Mouse (Mus musculus): ENCODE measurements around the gene Sptbn2.

Gene Sptbn2

GRCm38 (mm10) chr19:4711098-4711600 is at the start of gene Sptbn2:
Gene Sptbn2 (plus strand): TSS chr19:4711167.
- peak; percentile 38 for DNase-seq (ENCODE audit: low read depth, low spot score)

DNA sequence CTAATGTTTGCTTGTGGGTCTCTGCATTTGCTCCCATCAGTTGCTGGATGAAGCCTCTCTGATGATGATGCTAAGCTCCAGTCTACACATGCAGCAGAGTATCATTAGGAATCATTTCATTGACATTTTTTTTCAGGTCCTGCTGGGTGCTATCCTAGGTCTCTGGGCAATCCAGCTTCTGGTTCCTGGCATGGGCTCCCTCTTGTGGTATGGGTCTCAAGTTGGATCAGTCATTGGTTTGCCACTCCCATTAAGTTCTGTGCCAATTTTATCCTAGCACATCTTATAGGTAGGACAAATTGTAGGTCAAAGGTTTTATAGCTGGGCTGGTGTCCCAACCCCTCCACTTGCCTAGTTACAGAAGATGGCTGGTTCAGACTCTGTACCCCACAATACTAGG is 44.2 kb upstream of the Sptbn2 start:
- DNase-seq (ENCODE audit: low read depth, low spot score), result no peak

GRCm38 (mm10) chr19:4670776-4671175 is 40.2 kb upstream of the Sptbn2 start:
- no peak for DNase-seq (ENCODE audit: low read depth, low spot score)

DNA sequence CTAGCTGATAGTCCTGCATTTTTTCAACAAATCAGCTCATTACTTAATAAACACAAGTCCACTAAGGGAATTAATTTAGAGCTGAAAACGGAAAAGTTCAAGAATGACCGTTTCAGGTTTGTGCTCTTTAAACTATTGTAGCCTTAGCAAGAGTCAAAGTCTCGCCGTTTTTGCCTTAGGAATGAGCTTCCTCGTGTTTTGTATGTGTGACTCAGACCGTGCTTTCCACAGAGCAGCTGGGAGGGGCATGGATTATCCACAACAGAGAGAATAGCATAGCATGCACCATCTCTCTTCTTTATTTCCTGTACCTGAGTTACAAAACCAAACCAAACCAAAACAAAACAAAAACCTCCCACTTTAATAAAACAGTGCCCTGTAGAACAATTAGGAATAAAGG is 38.6 kb upstream of the Sptbn2 start:
- no peak for DNase-seq (ENCODE audit: low read depth, low spot score)

DNA sequence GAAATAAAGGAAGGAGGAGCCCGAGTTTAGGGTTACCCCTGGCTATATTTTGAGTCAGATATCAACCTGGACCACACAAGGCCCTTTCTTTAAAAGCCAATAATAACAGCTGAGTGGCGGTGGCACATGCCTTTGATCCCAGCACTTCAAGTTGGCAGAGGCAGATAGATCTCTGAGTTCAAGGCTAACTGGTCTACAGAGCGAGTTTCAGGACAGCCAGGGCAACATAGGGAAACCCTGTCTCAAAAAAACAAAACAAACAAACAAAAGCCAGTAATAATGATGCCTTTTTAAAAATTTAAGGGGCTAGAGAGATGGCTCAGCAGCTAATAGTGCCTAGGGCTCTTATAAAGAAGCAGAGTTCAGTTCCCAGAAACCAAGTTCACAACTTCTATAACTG is 16.6 kb upstream of the Sptbn2 start:
- no peak for DNase-seq (ENCODE audit: low read depth, low spot score)

DNA sequence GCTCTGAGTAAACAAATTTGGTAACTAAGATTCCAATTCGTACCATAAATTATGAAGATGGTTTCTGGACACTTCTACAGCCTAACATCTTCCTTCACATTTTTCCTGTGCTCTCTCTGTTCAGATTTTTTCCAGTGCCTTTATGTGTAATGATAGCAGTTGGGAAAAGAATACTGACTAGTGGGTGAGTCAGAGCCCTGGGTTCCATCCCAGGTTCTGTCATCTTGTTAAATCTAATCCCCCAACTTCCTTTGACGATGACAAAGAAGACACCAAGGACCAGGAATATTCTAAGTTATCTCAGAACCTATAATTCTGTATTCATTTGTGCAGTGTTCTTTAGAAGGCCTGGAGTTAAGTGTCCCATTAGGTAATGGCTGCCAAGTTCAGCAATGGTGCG is 13.8 kb upstream of the Sptbn2 start:
- no peak for DNase-seq (ENCODE audit: low read depth, low spot score)

- DNase-seq (ENCODE audit: low read depth, low spot score), result no peak
Observed at GRCm38 (mm10) chr19:4697721-4698120, 13.2 kb upstream of the Sptbn2 start.

DNA sequence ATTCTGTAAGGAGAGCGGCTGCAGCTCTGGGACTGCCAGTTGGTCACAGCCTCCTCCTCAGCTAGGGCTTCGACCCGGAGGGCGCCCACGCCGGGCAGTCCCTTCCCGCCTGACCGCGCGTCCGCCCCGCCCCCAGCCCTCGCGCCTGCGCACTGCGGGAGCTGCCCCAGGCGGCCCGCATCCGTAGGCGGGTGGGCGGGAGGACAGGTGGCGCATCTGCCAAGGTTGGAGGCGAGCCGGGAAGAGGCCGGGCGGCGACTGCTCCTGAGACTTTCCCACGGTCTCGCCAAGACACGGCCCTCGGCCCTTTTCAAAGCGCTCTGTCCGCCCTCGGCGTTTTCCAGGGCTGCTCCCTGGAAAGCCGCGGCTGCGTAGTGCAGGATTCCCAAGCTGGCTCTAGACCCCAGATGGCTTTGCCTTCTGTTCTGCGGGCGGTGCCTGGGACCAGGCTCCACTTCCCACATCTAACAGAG is 12.7 kb upstream of the Sptbn2 start, which contains the start of gene Gm960:
Gene Gm960, minus strand, starts transcription at position 464 of the 473 bp plus-strand sequence.
- peak; percentile 74 for DNase-seq (ENCODE audit: low read depth, low spot score)

DNA sequence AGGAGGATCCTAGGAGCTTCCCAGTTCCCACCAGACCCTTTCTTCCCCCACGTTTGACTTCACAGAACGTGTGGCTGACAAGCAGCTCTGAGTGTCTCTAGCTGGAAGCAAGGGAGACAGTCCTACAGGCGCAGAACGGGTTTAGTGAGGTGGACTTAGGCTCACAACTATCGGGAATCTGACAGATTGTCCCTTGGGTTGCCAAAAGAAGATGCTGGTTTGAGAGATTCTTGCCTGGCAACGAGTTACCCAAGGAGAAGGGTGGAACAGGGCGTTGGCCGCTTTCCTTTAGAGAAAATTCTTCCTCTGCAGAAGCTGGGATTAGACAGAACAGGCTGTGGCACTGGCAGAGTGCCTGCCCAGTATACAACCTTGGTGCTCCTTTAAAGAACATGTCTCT is 12.1 kb upstream of the Sptbn2 start:
- peak; percentile 5 for DNase-seq (ENCODE audit: low read depth, low spot score)

GRCm38 (mm10) chr19:4699821-4700220 is 11.1 kb upstream of the Sptbn2 start:
- no peak for DNase-seq (ENCODE audit: low read depth, low spot score)

- no peak for DNase-seq (ENCODE audit: low read depth, low spot score)
Observed at GRCm38 (mm10) chr19:4700656-4701055, 10.3 kb upstream of the Sptbn2 start.

DNA sequence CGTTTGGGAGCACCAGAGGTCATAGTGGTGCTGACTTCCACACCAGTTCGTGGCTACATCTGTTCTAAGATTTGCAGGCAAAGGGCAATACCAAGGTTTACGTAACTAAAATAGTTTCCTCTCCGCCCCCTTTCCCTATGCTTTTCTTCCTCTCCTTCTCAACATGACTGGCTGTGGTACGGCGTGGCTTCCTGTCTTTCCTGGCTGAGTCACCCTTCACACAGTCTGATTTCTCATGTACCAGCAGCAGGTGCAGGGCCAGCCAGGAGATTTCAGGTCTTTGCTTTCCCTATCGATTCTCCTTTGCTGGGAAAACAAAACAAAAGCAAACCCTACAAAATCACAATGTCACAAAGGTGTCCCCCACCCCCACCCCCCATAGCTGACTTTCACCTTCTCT is 9.7 kb upstream of the Sptbn2 start:
- DNase-seq (ENCODE audit: low read depth, low spot score), result no peak

DNA sequence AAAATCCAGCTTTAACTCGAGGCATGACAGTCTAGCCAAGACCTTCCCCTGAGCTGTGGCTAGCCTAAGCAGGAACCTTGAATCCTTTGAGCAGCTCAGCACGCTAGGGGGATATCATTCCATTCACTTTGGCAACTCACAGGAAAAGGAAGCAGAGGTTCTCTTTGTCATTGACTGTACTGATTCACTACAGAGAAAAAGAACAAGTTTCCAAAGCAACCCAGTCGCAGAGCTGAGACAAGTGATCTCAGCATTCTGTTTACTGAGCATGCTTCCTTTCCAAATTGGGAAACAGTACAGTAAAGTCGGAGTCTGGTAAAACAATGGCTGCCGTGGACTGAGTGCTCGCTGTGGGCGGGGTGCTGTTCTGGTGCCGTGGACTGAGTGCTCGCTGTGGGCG is 2.2 kb upstream of the Sptbn2 start:
- DNase-seq (ENCODE audit: low read depth, low spot score), result peak; percentile 53

DNA sequence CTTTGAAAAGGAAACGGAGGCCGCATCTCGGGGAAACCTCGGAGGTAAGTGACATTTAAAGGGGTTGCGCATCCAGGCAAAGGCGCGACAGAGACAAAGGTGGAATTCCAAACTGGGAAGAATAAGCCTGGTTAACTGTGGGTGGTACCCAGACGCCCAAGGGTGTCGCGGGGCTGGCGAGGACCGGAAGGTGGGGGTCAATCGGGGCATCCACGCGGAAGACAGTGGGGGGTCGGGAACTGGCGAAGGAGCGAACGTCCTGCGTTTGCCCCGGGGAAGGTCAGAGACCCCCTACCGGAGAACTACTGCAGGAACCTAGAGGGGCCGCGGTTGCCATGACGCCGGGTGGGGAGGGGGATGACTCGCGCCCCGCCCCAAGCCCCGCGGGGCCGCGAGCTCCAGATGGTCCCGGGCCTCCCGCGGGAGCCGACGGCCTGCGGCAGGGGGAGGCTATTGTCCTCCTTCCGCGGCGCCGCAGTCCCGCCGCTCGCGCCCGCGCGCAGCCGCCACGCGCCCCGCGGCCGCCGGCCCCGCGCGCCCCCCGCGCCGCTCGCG is 711 bp downstream of the Sptbn2 start:
- peak; percentile 63 for DNase-seq (ENCODE audit: low read depth, low spot score)

- DNase-seq (ENCODE audit: low read depth, low spot score), result peak; percentile 58
Observed at GRCm38 (mm10) chr19:4712156-4712780, 1.3 kb downstream of the Sptbn2 start.

DNA sequence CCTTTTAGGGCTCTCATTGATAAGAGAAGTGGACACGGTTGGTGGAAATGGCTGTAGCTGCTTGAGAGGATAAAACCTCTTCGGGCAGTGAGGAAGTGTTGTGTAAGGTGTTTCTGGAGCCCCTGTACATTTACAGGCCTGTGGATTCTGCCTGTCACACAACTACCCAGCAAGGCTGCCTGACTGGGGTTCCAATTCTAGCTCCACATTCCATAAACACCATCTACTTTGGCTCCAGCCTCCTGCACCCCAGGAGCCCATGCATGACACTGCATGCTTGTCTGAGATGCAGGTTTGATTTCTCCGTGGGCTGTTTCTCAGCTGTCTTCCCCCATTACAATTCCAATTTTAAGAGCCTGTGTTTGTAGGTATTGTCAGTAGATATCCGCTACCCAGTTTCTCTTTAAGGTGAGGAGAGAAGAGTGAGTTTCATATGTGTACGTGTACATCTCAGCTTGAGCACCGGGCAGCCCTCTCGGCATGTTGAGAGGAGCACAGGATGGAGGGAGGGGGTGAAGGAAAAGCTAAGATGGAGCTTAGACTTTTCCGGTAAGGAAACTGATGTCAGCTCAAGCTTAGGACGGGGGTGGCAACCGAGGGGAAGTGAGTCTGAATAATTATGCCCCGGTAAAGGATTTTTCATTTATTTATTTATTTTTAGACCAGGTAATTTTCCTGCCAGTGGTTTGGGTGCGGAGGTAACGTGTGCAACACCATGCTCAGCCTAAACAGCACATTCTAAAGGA is 2.0 kb downstream of the Sptbn2 start:
- no peak for DNase-seq (ENCODE audit: low read depth, low spot score)

- no peak for DNase-seq (ENCODE audit: low read depth, low spot score)
Observed at GRCm38 (mm10) chr19:4713886-4714285, 2.9 kb downstream of the Sptbn2 start.

- DNase-seq (ENCODE audit: low read depth, low spot score), result no peak
Observed at GRCm38 (mm10) chr19:4716756-4717155, 5.8 kb downstream of the Sptbn2 start.

- DNase-seq (ENCODE audit: low read depth, low spot score), result no peak
Observed at GRCm38 (mm10) chr19:4717281-4717680, 6.3 kb downstream of the Sptbn2 start.

DNA sequence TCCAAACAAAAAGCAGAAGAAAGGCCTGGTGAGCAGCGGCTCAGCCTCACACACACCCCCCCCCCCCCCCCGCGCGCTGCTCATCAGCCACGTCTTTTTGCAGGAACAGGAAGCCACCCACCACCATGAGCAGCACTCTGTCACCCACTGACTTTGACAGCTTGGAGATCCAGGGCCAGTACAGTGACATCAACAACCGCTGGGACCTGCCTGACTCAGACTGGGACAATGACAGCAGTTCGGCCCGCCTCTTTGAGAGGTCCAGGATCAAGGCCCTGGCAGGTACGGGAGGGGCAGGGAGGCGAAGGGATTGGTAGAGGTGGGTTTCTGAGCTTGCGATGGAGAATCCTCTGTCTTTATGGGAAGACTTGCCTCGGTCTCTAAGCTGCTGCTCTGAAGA is 7.7 kb downstream of the Sptbn2 start:
- no peak for DNase-seq (ENCODE audit: low read depth, low spot score)

DNA sequence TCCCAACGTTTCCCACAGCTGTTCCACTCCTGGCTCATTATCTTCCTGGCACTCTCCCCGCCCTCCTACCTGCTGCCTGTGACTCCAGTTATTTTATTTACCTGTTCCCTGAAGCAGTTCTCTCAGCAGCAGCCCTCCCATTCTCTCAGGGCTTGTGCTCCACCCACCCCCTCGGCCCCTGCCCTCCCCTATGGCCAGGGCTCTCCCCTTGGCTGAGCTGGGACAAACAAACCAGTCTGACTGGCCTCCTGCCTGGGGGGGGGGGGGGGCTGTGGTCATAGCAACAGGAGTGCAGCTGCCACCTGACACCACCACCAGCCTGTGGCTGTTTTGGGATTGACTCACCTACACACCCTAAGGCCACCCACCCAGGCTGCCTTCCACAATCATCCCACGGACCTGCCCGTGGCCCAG is 8.4 kb downstream of the Sptbn2 start:
- DNase-seq (ENCODE audit: low read depth, low spot score), result no peak

- no peak for DNase-seq (ENCODE audit: low read depth, low spot score)
Observed at GRCm38 (mm10) chr19:4720112-4720511, 9.1 kb downstream of the Sptbn2 start.
